Mouse (Mus musculus) liver, adult 2 months (tissue): ENCODE measurements around the gene Slc35b1.

ENCODE experiments used
- CTCF ChIP-seq: fragments of 200-500 bp; IDR thresholded peaks from 2 replicates; pipeline ENCODE4 v1.5.1; 2011; ENCODE audit warnings: low read depth, low read length, control low read depth
- POLR2A ChIP-seq: fragments of 200-500 bp; IDR thresholded peaks from 2 replicates; pipeline ENCODE4 v1.6.1; 2011; ENCODE audit warnings: low read length, control low read depth; ENCODE audit not compliant: insufficient read depth; ENCODE audit errors: extremely low read depth

GRCm38 (mm10) chr11:95369964-95370890 is 14.3 kb upstream of the Slc35b1 start:
- no peak for TF ChIP-seq POLR2A
- TF ChIP-seq CTCF, result no peak
